Mouse (Mus musculus): ENCODE measurements around the gene Pqlc2. TPM values are rescaled to one million over a fixed set of nuclear protein-coding genes. Genes with fewer than 3 reads are reported as not detected.

Gene Pqlc2
- total RNA-seq, 2 experiments from 2014 or later: 1.1 to 10.5 TPM

- no peak for ATAC-seq (replicated peaks; ENCODE audit: low FRiP score, poor library complexity, severe bottlenecking)
Measured at GRCm38 (mm10) chr4:139270168-139270567, 40.3 kb downstream of the Pqlc2 start.

DNA sequence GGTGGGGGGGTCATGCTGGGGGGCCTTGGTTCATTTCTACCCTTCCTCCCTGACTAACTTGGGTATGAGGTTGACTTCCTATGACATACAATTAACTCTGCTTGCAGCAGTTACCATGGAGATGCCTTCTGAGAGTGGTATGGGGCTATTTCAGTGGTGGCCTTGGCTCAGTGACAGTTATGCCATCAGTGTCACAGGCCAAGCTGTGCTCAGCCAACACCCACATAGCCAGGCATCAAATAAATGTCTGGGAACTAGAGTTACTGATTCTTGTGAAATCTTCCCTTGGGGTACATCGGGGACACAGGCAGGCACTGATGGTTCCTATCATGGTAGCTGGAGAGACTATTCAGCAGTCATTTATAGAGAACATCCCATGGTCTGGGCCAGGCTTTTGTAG is 42.3 kb downstream of the Pqlc2 start:
- ATAC-seq (replicated peaks; ENCODE audit: low FRiP score, poor library complexity, severe bottlenecking): no peak

- ATAC-seq (replicated peaks; ENCODE audit: low FRiP score, poor library complexity, severe bottlenecking): no peak
Measured at GRCm38 (mm10) chr4:139267335-139267734, 43.2 kb downstream of the Pqlc2 start.

DNA sequence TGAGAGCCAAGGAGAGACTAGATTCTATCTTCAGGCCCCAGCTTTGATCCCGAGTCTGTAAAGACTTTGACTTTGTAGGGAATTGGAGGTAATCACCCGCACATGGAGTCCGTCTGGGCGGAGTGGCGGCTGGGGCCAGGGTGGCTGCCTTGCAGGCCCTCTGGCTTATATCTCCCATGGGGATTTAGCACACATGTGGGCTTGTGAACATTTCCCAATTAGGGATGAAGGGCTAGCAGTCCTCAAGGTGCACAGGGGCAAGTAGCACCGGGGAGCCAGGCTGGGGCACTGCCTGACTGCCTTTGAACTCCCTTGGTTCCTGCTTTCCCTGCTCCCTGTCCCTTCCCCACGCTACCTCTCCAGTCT is 44.0 kb downstream of the Pqlc2 start:
- ATAC-seq (replicated peaks; ENCODE audit: low FRiP score, poor library complexity, severe bottlenecking): no peak

DNA sequence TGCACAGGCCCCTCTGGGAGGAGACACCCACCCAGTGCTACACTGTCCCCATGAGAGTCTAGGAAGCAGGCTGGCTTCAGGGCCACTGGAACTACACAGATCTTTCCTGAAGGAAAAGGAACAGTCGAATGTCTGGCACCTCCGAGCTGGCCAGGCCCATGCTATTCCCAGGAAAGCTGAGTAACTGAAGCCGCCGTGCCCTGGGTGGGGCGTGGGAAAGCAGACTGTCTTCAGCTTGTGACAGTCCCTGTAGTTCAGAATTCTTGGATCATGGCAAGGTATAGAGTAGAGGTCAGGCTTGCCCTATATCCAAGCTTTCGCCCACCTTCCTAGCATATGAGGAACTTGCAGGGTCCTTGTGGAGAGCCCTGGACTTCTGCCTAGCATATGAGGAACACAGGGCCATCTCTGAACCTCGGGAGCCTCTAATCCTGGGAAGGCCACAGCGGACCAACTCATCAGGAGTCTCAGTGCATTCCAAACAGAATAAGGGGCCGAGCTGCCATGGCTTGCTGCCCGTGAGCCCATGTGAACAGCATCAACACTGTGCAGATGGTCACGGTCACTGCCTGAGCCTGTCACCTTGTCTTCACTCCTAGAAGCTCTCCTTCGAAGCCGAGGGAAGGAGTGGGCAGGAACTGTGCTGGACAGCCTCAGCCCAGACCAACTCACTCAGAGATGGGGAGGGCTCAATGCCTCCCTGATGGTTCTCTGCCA is 44.6 kb downstream of the Pqlc2 start:
- no peak for ATAC-seq (replicated peaks; ENCODE audit: low FRiP score, poor library complexity, severe bottlenecking)

- no peak for ATAC-seq (replicated peaks; ENCODE audit: low FRiP score, poor library complexity, severe bottlenecking)
Measured at GRCm38 (mm10) chr4:139262981-139263380, 47.5 kb downstream of the Pqlc2 start.

DNA sequence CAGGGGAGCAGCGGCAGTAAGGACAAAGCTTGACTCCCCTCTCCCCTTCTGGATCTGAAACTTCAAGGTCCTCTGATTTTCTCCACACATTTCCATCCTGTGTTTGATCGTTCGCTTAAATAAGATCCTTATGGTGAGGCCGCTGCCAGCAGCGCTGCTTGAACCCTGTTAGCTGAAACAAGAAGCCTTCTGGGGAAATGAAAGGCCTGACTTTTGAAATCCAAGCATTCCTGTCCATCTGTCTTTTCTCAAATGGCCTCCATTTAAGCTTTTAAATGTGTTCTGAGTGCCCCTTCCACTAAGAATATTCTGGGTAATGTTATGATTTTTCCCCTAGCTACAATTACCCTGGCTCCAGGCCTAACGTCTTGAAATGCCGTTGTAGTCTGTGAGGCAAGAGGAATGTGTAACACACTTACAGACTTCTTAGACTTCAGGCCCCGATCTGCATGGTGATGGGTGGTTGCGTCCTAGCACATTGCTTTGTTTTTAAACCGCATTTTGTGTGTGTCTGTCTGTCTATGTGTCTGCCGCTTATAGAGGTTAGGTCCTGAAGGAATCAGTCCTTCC is 51.1 kb downstream of the Pqlc2 start:
- no peak for ATAC-seq (replicated peaks; ENCODE audit: low FRiP score, poor library complexity, severe bottlenecking)

GRCm38 (mm10) chr4:139258621-139259301 is 51.7 kb downstream of the Pqlc2 start:
- no peak for ATAC-seq (replicated peaks; ENCODE audit: low FRiP score, poor library complexity, severe bottlenecking)

- ATAC-seq (replicated peaks; ENCODE audit: low FRiP score, poor library complexity, severe bottlenecking): no peak
Measured at GRCm38 (mm10) chr4:139256708-139257107, 53.8 kb downstream of the Pqlc2 start.

DNA sequence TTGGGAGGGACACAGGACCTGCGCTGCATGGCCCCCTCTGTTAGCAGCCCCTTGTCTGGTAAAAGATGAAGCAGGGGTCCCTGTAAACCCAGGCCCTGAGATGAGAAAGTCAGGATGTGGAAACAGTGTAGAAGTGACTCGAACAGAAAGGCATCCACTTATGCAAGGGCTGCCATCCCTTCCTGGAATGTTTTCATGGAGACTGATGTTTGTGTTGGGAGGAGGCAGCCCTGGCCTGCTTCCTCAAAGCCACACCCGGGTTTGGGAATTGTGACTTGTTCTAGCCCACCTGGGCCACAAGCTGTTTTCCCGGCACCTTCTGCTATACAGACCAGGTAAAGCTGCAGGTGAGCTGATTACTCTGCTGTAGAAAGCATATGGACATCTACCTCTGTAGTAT is 54.4 kb downstream of the Pqlc2 start:
- no peak for ATAC-seq (replicated peaks; ENCODE audit: low FRiP score, poor library complexity, severe bottlenecking)

DNA sequence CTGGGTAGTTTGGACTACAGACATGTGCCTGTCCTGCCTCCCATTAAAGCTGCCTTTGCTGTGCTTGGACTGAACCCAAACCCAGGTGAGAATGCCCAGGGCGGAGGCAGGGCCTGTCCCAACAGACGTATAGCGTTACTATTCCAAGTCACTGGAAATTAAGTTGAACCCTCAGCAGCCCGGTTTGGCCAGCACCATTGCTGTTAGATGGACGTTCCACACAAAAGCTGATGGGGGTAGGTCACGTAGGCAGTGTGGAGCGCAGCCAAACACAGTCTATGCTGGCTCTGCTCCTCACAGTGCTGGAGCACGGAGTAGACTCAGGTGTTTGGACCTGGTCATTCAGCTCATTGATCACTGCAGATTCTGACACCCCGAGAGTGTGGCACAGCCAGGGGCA is 57.3 kb downstream of the Pqlc2 start:
- ATAC-seq (replicated peaks; ENCODE audit: low FRiP score, poor library complexity, severe bottlenecking): no peak

- ATAC-seq (replicated peaks; ENCODE audit: low FRiP score, poor library complexity, severe bottlenecking): peak; percentile 60; the same call in 1 of the 2 replicates
Measured at GRCm38 (mm10) chr4:139252051-139252760, 58.3 kb downstream of the Pqlc2 start.

DNA sequence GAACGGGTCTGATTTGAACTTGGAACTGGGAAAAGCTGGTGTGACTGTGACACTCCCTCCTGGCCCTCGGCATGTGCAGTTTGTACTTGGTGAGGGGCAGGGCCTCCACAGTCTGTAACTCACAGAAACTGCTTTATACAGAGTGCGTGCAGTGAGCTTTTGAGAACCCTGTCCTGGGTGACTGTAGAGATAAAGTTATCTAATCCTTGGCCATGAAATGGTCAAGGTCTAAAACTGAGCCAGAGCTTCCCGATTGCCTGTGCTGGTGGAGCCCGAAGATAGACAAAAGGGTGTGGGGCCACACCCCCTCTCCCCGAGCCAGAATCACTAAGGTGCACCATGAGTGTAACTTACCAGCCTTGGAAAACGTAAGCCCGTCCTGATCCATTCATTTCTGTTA is 59.6 kb downstream of the Pqlc2 start:
- ATAC-seq (replicated peaks; ENCODE audit: low FRiP score, poor library complexity, severe bottlenecking): no peak

DNA sequence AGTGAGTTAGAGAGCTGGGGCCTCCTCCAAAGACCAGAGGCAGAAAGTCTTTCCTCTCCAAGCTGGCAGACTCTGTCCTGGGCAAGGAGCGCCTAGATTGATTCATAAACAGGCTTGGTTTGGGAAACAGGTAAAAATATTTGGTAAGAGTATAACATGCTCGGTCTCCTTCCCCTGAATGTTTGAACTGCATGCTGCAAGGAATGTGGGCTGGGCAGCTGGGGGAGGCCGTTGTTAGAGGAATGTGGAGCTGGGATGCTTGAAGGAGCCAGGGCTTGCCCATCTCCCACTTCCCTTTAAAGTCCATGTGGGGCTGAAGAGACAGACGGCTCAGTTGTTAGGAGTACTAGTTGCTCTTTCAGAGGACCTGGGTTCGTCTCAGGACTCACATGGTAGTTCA is 60.5 kb downstream of the Pqlc2 start:
- no peak for ATAC-seq (replicated peaks; ENCODE audit: low FRiP score, poor library complexity, severe bottlenecking)

GRCm38 (mm10) chr4:139248736-139249135 is 61.8 kb downstream of the Pqlc2 start:
- no peak for ATAC-seq (replicated peaks; ENCODE audit: low FRiP score, poor library complexity, severe bottlenecking)

- no peak for ATAC-seq (replicated peaks; ENCODE audit: low FRiP score, poor library complexity, severe bottlenecking)
Measured at GRCm38 (mm10) chr4:139247966-139248365, 62.5 kb downstream of the Pqlc2 start.

DNA sequence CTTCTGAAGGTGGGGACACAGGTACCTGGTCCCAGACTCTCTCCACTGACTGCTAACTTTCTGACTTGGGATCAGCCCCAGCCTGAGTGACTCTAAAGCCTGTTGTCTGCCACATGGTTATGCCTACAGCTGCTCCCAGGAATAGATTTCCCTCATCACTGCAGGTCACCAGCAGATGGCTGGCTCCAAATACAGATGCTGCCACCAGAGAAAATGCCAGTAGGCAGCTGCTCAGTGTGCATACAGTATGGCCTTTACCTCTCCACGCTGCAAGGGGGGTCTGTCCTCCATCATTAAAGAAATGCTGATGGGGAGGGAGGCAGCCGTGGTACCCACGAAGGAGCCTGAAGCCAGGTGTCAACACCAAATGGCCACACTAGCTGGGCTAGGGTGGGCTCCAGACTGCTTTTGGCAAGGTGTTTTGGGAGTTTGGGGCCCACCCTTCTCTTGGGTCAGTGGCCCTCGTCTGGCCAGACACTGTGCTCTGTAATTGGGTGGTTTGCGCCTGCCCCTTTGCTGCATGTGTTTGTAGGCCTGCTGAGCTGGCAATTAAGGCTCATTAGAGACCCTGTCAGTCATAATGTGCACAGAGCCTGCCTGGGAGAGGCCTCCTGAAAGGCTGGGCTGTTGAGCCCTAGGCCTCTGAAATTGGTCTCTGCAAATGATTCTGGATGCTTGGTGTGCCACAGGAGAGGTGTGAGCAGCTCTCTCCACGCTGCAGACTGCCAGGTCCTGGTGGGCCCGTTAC is 64.2 kb downstream of the Pqlc2 start:
- ATAC-seq (replicated peaks; ENCODE audit: low FRiP score, poor library complexity, severe bottlenecking): no peak

GRCm38 (mm10) chr4:139245534-139245933 is 65.0 kb downstream of the Pqlc2 start:
- no peak for ATAC-seq (replicated peaks; ENCODE audit: low FRiP score, poor library complexity, severe bottlenecking)

DNA sequence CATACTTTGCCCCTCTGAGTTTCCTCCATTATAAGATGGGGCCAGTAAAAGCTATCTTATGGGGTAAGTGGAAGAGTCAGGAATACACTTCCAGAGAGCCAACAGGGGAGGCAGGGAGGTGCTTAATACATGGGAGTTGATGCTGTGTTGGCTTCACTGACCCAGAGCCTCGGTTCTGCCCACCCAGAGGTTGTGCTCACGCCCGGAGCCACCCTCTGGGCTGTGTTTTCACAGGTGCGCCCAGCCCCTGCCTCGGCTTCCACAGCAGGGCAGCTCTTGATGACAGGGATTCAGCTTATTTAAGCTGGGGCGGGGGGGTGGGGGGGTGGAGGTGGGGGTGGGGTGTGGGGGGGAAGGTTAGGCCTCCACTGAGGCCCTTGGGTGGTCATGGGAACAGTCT is 65.7 kb downstream of the Pqlc2 start:
- ATAC-seq (replicated peaks; ENCODE audit: low FRiP score, poor library complexity, severe bottlenecking): no peak

- no peak for ATAC-seq (replicated peaks; ENCODE audit: low FRiP score, poor library complexity, severe bottlenecking)
Measured at GRCm38 (mm10) chr4:139244176-139244575, 66.3 kb downstream of the Pqlc2 start.
